Mouse (Mus musculus): ENCODE measurements around the gene St6gal1. TPM values are rescaled to one million over a fixed set of nuclear protein-coding genes. Genes with fewer than 3 reads are reported as not detected.

The St6gal1 gene
- total and polyA plus RNA-seq, 2 experiments from 2014 or later: 16.4 to 21.8 TPM

- no peak for DNase-seq
- H3K4me3 ChIP-seq (ENCODE audit: low read depth, low read length): no peak overlapping the region
Measured at GRCm38 (mm10) chr16:23259580-23259979, 35.0 kb downstream of the St6gal1 start.

GRCm38 (mm10) chr16:23262131-23262768 lies 37.7 kb downstream of the St6gal1 start:
- DNase-seq (no peak), ATAC-seq (no peak)
- Histone ChIP-seq H3K27me3 (ENCODE audit: insufficient read depth, low read length) (no peaks in the 10 kb centered on the region), H3K36me3 (ENCODE audit: insufficient read depth) (peaks cover 16% of the 10 kb centered on the region; the same call in 1 of the 2 replicates), H3K9me3 (ENCODE audit: low read length) (no peaks in the 10 kb centered on the region), H3K9ac (no peak overlapping the region), H3K4me2 (ENCODE audit: low read depth) (no peak overlapping the region), H3K27ac (ENCODE audit: low read depth, low read length) (no peak overlapping the region), H3K4me1 (ENCODE audit: insufficient read depth) (no peaks in the 10 kb centered on the region), H3K4me3 (ENCODE audit: low read depth, low read length) (no peak overlapping the region)
- no peak for TF ChIP-seq CTCF (IDR thresholded peaks at IDR 0.05; ENCODE audit: low read depth)
- 17% methylated on average over 7 of the region's 10 CpGs for WGBS

More at GRCm38 (mm10) chr16:23259580-23259979, 35.0 kb downstream of the St6gal1 start:
- no peak for TF ChIP-seq CTCF (IDR thresholded peaks at IDR 0.05; ENCODE audit: low read depth)
- Histone ChIP-seq H3K27ac (ENCODE audit: low read depth, low read length) (no peak overlapping the region), H3K4me2 (ENCODE audit: low read depth) (no peak overlapping the region), H3K9me3 (ENCODE audit: low read length) (no peaks in the 10 kb centered on the region), H3K27me3 (ENCODE audit: insufficient read depth, low read length) (no peaks in the 10 kb centered on the region), H3K9ac (no peak overlapping the region), H3K4me1 (ENCODE audit: insufficient read depth) (no peaks in the 10 kb centered on the region), H3K36me3 (ENCODE audit: insufficient read depth) (peaks cover 15% of the 10 kb centered on the region; the same call in 1 of the 2 replicates)
- ATAC-seq: no peak
- 45% methylated on average over 3 of the region's 3 CpGs for WGBS

DNA sequence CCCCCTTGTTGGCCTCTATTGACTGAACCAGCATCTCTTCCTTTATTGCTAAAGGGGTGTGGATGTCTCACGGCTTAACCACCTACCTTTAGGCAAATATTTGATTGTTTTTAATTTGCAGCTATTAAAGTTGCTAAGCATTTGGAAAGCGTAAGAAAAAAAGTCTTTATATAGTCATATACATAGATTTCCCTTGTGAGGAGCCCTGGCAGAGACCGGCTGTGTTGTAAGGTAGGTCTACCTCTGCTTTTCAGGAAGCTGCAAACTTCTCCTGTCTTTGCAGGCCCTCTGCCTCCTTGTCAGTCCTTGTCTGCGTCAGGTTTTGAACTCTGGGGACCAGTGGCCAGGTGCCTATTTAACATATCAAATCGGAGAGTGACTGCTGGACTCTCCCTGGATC lies 38.3 kb downstream of the St6gal1 start:
- Histone ChIP-seq H3K4me3 (ENCODE audit: low read depth, low read length) (no peak overlapping the region), H3K9ac (no peak overlapping the region), H3K27ac (ENCODE audit: low read depth, low read length) (no peak overlapping the region), H3K9me3 (ENCODE audit: low read length) (no peaks in the 10 kb centered on the region), H3K4me2 (ENCODE audit: low read depth) (no peak overlapping the region), H3K4me1 (ENCODE audit: insufficient read depth) (no peaks in the 10 kb centered on the region), H3K27me3 (ENCODE audit: insufficient read depth, low read length) (no peaks in the 10 kb centered on the region), H3K36me3 (ENCODE audit: insufficient read depth) (peaks cover 16% of the 10 kb centered on the region; the same call in 1 of the 2 replicates)
- ATAC-seq: no peak
- 48% methylated on average over 5 of the region's 5 CpGs for WGBS
- DNase-seq: no peak
- TF ChIP-seq CTCF (IDR thresholded peaks at IDR 0.05; ENCODE audit: low read depth): no peak

- Histone ChIP-seq H3K36me3 (ENCODE audit: insufficient read depth) (peaks cover 16% of the 10 kb centered on the region; the same call in 1 of the 2 replicates), H3K4me3 (ENCODE audit: low read depth, low read length) (no peak overlapping the region), H3K4me2 (ENCODE audit: low read depth) (no peak overlapping the region), H3K9ac (no peak overlapping the region), H3K9me3 (ENCODE audit: low read length) (no peaks in the 10 kb centered on the region), H3K4me1 (ENCODE audit: insufficient read depth) (no peaks in the 10 kb centered on the region), H3K27ac (ENCODE audit: low read depth, low read length) (no peak overlapping the region), H3K27me3 (ENCODE audit: insufficient read depth, low read length) (no peaks in the 10 kb centered on the region)
- TF ChIP-seq CTCF (IDR thresholded peaks at IDR 0.05; ENCODE audit: low read depth): no peak
- no peak for ATAC-seq
- no peak for DNase-seq
- WGBS: 80% methylated on average over 12 of the region's 12 CpGs
Measured at GRCm38 (mm10) chr16:23264999-23265398, 40.5 kb downstream of the St6gal1 start.

GRCm38 (mm10) chr16:23265481-23265880 lies 40.9 kb downstream of the St6gal1 start:
- Histone ChIP-seq H3K4me1 (ENCODE audit: insufficient read depth) (0 out of 2 replicates have a peak, but pooled peaks cover under 1% of the 10 kb centered on the region), H3K9me3 (ENCODE audit: low read length) (no peaks in the 10 kb centered on the region), H3K4me3 (ENCODE audit: low read depth, low read length) (no peak overlapping the region), H3K27ac (ENCODE audit: low read depth, low read length) (no peak overlapping the region), H3K36me3 (ENCODE audit: insufficient read depth) (peaks cover 16% of the 10 kb centered on the region; the same call in 1 of the 2 replicates), H3K9ac (no peak overlapping the region), H3K27me3 (ENCODE audit: insufficient read depth, low read length) (no peaks in the 10 kb centered on the region), H3K4me2 (ENCODE audit: low read depth) (no peak overlapping the region)
- DNase-seq (no peak), ATAC-seq (no peak)
- 38% methylated on average over 6 of the region's 6 CpGs for WGBS
- TF ChIP-seq CTCF (IDR thresholded peaks at IDR 0.05; ENCODE audit: low read depth): no peak

DNA sequence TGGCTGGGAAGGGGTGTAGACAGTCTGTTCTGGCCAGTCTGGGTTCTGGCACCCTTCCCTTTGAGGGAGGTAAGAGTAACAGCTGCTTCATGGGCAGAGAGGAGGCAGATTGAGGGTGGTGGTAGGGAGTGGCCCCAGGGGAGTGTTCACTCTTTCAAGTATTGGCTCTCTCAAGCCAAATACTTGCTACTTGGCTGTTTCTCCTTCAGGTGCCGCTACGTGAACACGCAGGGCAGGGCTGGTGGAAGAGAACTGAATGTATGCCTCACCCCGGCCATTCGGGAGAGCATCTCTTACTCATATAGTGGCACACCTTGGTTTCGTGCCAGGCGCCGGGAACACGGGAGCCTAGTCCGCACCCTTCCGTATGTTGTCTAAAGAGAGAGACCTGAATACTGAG lies 41.8 kb downstream of the St6gal1 start:
- Histone ChIP-seq H3K27ac (ENCODE audit: low read depth, low read length) (no peak overlapping the region), H3K4me1 (ENCODE audit: insufficient read depth) (0 out of 2 replicates have a peak, but pooled peaks cover 6% of the 10 kb centered on the region), H3K27me3 (ENCODE audit: insufficient read depth, low read length) (no peaks in the 10 kb centered on the region), H3K4me2 (ENCODE audit: low read depth) (no peak overlapping the region), H3K4me3 (ENCODE audit: low read depth, low read length) (no peak overlapping the region), H3K9ac (no peak overlapping the region), H3K9me3 (ENCODE audit: low read length) (no peaks in the 10 kb centered on the region), H3K36me3 (ENCODE audit: insufficient read depth) (peaks cover 13% of the 10 kb centered on the region; the same call in 1 of the 2 replicates)
- no peak for TF ChIP-seq CTCF (IDR thresholded peaks at IDR 0.05; ENCODE audit: low read depth)
- WGBS: 90% methylated on average over 11 of the region's 11 CpGs
- DNase-seq (no peak), ATAC-seq (no peak)

DNA sequence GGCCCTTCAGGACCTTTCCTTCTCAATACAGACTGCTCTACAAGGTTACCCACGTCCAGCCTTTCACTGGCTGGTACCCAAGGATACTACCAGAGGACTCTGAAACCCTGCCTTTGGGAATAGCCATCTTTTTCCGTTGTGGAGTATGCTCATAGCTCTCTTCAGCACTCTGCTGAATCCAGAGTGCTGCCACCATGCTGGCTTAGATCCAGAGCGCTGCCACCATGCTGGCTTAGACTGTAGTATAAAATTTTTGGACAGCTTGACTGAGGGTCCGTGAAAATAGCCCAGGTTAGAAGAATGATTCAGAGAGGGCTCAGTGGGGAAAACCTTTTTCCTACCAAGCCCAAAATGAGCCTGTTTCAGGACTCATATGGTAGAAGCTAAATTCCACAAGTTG lies 42.4 kb downstream of the St6gal1 start:
- Histone ChIP-seq H3K27ac (ENCODE audit: low read depth, low read length) (no peak overlapping the region), H3K27me3 (ENCODE audit: insufficient read depth, low read length) (no peaks in the 10 kb centered on the region), H3K9me3 (ENCODE audit: low read length) (no peaks in the 10 kb centered on the region), H3K9ac (no peak overlapping the region), H3K4me3 (ENCODE audit: low read depth, low read length) (no peak overlapping the region), H3K4me1 (ENCODE audit: insufficient read depth) (0 out of 2 replicates have a peak, but pooled peaks cover 6% of the 10 kb centered on the region), H3K36me3 (ENCODE audit: insufficient read depth) (peaks cover 9% of the 10 kb centered on the region; the same call in 1 of the 2 replicates), H3K4me2 (ENCODE audit: low read depth) (no peak overlapping the region)
- WGBS: 70% methylated on average over 4 of the region's 4 CpGs
- ATAC-seq (no peak), DNase-seq (no peak)
- no peak for TF ChIP-seq CTCF (IDR thresholded peaks at IDR 0.05; ENCODE audit: low read depth)

All from forebrain, postnatal 0 days (tissue).